Mouse (Mus musculus): Measurements from ENCODE around the gene Fam19a5. TPM values are rescaled to one million over a fixed set of nuclear protein-coding genes. Genes with fewer than 3 reads are reported as not detected.

The Fam19a5 gene
- polyA plus RNA-seq, 2 experiments: 0.08 TPM; not detected in 1

DNA sequence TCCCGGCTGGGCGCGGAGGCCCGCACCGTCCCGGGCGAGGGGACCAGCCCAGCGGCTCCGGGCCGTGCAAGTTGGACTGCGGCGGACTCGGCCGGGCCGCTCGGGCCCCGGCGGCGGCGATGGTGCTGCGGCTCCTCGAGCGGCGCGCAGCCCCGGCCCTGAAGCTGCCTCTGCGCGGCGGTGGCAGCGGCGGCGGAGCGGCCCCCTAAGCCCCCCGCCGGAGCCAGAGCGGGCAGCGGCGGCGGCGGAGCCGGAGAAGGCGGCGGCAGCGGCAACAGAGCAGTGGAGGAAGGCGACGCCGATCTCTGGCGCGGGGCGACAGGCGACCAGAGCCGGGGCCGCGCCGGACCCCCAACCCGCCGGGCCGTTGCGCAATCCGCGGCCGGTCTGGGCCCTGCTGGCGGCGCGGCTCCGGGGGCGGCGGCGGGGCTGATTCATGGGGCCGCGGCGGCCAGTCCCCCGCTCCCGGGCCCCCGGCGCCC, 80.6 kb downstream of the Fam19a5 start:
- DNase-seq (ENCODE audit: low read depth in 3 of 3, low spot score in 3 of 3) (no peak), ATAC-seq (ENCODE audit: insufficient read depth) (no peak)
- 2% methylated on average over 49 of the region's 76 CpGs for WGBS (ENCODE audit: insufficient replicate concordance)
- Histone ChIP-seq H3K4me3 (ENCODE audit: insufficient read depth in 1 of 2, low read depth in 2 of 2, low read length in 2 of 2) (peak overlapping the region; percentile 9 to 31; a peak in 3 of 4 replicates), H3K27me3 (ENCODE audit: control insufficient read depth, insufficient read depth, low read length) (peaks cover 29% of the 10 kb centered on the region), H3K27ac (no peak overlapping the region), H3K4me1 (replicated peaks; ENCODE audit: control insufficient read depth in 2 of 2, insufficient read depth in 2 of 2, low read length in 1 of 2) (no peaks in the 10 kb centered on the region), H3K36me3 (replicated peaks; ENCODE audit: control insufficient read depth, insufficient read depth, low read depth) (no peaks in the 10 kb centered on the region), H3K9me3 (ENCODE audit: control insufficient read depth, low read length) (no peaks in the 10 kb centered on the region), H3K4me2 (ENCODE audit: low read depth) (peak overlapping the region; percentile 48), H3K9ac (replicated peaks) (no peak overlapping the region)
- no peak for TF ChIP-seq CTCF (IDR thresholded peaks at IDR 0.05; ENCODE audit: low read depth)
- TF ChIP-seq EP300 (IDR thresholded peaks at IDR 0.05; ENCODE audit: low read depth): no peak

DNA sequence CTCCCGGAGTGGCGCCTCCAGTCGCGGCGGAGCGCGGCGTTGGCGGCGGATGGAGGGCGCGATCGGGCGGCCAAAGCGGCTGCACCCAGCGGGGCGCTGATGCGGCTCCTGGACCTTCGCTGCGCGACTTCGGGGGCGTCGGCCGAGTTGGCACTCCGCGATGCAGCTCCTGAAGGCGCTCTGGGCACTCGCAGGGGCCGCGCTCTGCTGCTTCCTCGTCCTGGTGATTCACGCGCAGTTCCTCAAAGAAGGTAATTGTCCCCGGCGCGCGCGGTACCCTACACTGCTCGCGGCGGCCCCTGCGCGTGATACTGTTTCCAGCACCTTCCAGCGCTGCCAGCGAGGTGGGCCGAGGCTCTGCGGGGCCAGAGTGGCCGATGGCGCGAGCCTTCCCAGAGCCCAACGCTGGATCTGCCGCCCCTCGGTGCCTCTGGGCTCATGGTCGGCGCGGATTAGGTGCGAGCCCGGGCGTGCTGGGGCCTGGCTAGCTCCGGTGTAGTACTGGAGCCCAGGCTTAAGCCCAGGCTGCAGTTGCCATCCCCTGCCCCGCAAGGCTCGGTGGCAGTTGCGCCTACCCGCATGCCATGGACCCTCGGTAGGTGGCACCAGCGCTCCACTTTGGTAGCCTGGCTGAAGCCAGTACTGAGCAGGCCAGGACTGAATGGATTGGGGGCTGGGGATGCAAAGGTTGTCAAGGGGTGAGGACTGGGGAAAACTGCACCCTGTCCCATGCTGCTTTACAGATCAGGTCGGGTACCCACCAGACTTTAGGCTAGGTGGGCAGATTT, 81.3 kb downstream of the Fam19a5 start:
- Histone ChIP-seq H3K9ac (replicated peaks) (no peak overlapping the region), H3K27me3 (ENCODE audit: control insufficient read depth, insufficient read depth, low read length) (peaks cover 29% of the 10 kb centered on the region), H3K36me3 (replicated peaks; ENCODE audit: control insufficient read depth, insufficient read depth, low read depth) (no peaks in the 10 kb centered on the region)

DNA sequence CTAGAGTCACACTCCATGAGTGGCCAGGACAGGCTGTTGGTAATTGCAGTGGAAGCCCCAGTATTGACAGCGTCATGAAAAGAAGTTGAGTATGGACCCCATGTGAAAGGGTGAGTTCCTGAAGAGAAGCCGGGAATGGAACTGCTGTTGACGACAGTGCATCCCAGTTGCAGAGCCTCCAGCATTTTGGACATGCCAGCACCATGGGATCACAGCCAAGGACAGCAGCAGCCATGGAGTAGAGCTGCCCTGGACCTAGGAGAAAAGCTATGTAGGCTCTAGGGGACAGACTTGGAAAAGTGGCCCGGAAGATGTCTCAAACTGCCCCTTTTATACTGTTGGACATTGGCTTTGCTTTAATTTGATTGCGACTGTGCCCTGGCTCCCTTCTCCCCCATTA, 91.2 kb downstream of the Fam19a5 start:
- ATAC-seq (ENCODE audit: insufficient read depth) (no peak), DNase-seq (ENCODE audit: low read depth in 3 of 3, low spot score in 3 of 3) (no peak)
- Histone ChIP-seq H3K4me1 (replicated peaks; ENCODE audit: control insufficient read depth in 2 of 2, insufficient read depth in 2 of 2, low read length in 1 of 2) (no peaks in the 10 kb centered on the region), H3K27ac (no peak overlapping the region), H3K9me3 (ENCODE audit: control insufficient read depth, low read length) (no peaks in the 10 kb centered on the region), H3K4me2 (ENCODE audit: low read depth) (no peak overlapping the region), H3K27me3 (ENCODE audit: control insufficient read depth, insufficient read depth, low read length) (no peaks in the 10 kb centered on the region), H3K4me3 (ENCODE audit: insufficient read depth in 1 of 2, low read depth in 2 of 2, low read length in 2 of 2) (no peak overlapping the region), H3K9ac (replicated peaks) (no peak overlapping the region), H3K36me3 (replicated peaks; ENCODE audit: control insufficient read depth, insufficient read depth, low read depth) (no peaks in the 10 kb centered on the region)
- 70% methylated on average over 5 of the region's 5 CpGs for WGBS (ENCODE audit: insufficient replicate concordance)
- TF ChIP-seq CTCF (IDR thresholded peaks at IDR 0.05; ENCODE audit: low read depth): no peak
- TF ChIP-seq EP300 (IDR thresholded peaks at IDR 0.05; ENCODE audit: low read depth): no peak

More for the DNA sequence above, 81.3 kb downstream of the Fam19a5 start:
- H3K4me3 ChIP-seq (ENCODE audit: insufficient read depth in 1 of 2, low read depth in 2 of 2, low read length in 2 of 2): peak overlapping the region in 1 of 2 experiments; percentile 31; a peak in 2 of 4 replicates
- no peaks in the 10 kb centered on the region for H3K9me3 ChIP-seq (ENCODE audit: control insufficient read depth, low read length)
- H3K27ac ChIP-seq: no peak overlapping the region
- ATAC-seq (ENCODE audit: insufficient read depth): no peak
- TF ChIP-seq CTCF (IDR thresholded peaks at IDR 0.05; ENCODE audit: low read depth) (peak; percentile 78), EP300 (IDR thresholded peaks at IDR 0.05; ENCODE audit: low read depth) (no peak)
- H3K4me1 ChIP-seq (replicated peaks; ENCODE audit: control insufficient read depth in 2 of 2, insufficient read depth in 2 of 2, low read length in 1 of 2): no peaks in the 10 kb centered on the region
- H3K4me2 ChIP-seq (ENCODE audit: low read depth): peak overlapping the region; percentile 48
- under 1% methylated on average over 65 of the region's 68 CpGs for WGBS (ENCODE audit: insufficient replicate concordance)
- no peak for DNase-seq (ENCODE audit: low read depth in 3 of 3, low spot score in 3 of 3)

DNA sequence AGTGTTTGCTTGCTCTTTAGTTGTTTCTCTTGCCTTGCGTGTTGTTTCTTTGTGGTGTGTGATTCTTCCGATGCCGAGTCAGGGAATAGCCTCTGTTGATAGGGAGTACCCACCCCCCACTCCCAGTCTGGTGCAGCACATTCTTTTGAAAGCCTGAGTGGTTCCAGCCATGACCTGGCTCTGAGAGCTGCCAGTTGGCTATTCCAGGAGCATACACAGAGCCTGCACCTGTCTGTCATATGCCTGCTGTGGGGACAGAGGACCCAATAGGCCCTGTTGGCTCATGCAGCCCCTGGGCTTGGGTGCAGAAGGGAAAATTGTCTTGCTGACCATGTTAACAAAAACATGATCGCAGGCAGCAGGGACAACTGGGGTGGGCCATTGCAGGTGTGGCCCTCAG, 92.3 kb downstream of the Fam19a5 start:
- Histone ChIP-seq H3K27ac (no peak overlapping the region), H3K4me2 (ENCODE audit: low read depth) (no peak overlapping the region), H3K36me3 (replicated peaks; ENCODE audit: control insufficient read depth, insufficient read depth, low read depth) (no peaks in the 10 kb centered on the region), H3K27me3 (ENCODE audit: control insufficient read depth, insufficient read depth, low read length) (no peaks in the 10 kb centered on the region), H3K9ac (replicated peaks) (no peak overlapping the region), H3K9me3 (ENCODE audit: control insufficient read depth, low read length) (no peaks in the 10 kb centered on the region), H3K4me1 (replicated peaks; ENCODE audit: control insufficient read depth in 2 of 2, insufficient read depth in 2 of 2, low read length in 1 of 2) (no peaks in the 10 kb centered on the region), H3K4me3 (ENCODE audit: insufficient read depth in 1 of 2, low read depth in 2 of 2, low read length in 2 of 2) (no peak overlapping the region)
- no peak for ATAC-seq (ENCODE audit: insufficient read depth)
- TF ChIP-seq EP300 (IDR thresholded peaks at IDR 0.05; ENCODE audit: low read depth): no peak
- no peak for TF ChIP-seq CTCF (IDR thresholded peaks at IDR 0.05; ENCODE audit: low read depth)
- no peak for DNase-seq (ENCODE audit: low read depth in 3 of 3, low spot score in 3 of 3)
- WGBS (ENCODE audit: insufficient replicate concordance): 65% methylated on average over 4 of the region's 4 CpGs

DNA sequence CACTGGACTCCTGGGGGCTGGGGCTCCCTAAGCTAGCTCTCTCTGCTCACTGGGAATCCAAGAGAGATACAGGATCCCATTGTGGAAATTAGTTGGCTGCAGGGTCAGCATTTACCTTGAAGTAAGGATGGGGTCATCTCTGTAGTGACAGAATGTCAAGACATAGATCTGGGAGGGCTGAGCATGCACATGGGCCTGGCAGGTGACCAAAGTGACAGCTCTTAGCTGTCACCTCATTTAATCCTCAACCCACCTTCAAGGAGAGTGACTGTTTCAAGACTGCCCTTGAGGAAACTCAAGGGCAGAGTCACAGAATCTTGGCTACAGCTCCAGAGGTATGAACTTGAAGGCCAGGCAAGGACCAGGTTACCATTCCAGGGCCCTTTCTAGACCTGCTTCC, 93.1 kb downstream of the Fam19a5 start:
- Histone ChIP-seq H3K4me2 (ENCODE audit: low read depth) (no peak overlapping the region), H3K36me3 (replicated peaks; ENCODE audit: control insufficient read depth, insufficient read depth, low read depth) (no peaks in the 10 kb centered on the region), H3K9me3 (ENCODE audit: control insufficient read depth, low read length) (no peaks in the 10 kb centered on the region), H3K27ac (no peak overlapping the region), H3K27me3 (ENCODE audit: control insufficient read depth, insufficient read depth, low read length) (no peaks in the 10 kb centered on the region), H3K4me3 (ENCODE audit: insufficient read depth in 1 of 2, low read depth in 2 of 2, low read length in 2 of 2) (no peak overlapping the region), H3K4me1 (replicated peaks; ENCODE audit: control insufficient read depth in 2 of 2, insufficient read depth in 2 of 2, low read length in 1 of 2) (no peaks in the 10 kb centered on the region), H3K9ac (replicated peaks) (no peak overlapping the region)
- no peak for DNase-seq (ENCODE audit: low read depth in 3 of 3, low spot score in 3 of 3)
- no peak for TF ChIP-seq CTCF (IDR thresholded peaks at IDR 0.05; ENCODE audit: low read depth)
- no peak for TF ChIP-seq EP300 (IDR thresholded peaks at IDR 0.05; ENCODE audit: low read depth)
- no peak for ATAC-seq (ENCODE audit: insufficient read depth)
